Mouse (Mus musculus) E14TG2a.4 (cell line): Measurements from ENCODE around the gene Naa50.

ENCODE experiments used
- H3K27me3 ChIP-seq: 2 replicates; pipeline ENCODE4 v1.6.1; 2014; ENCODE audit warnings: low read length, control low read depth; ENCODE audit not compliant: insufficient read depth
- H3K36me3 ChIP-seq: 2 replicates; pipeline ENCODE4 v1.6.1; 2014; ENCODE audit warnings: low read length, control low read depth; ENCODE audit not compliant: insufficient read depth
- H3K4me1 ChIP-seq: replicated peaks from 2 replicates; pipeline ENCODE4 v1.6.1; 2014; ENCODE audit warnings: low read depth, low read length, control low read depth
- H3K4me3 ChIP-seq: replicated peaks from 2 replicates; pipeline ENCODE4 v1.5.1; 2014; ENCODE audit warnings: mild to moderate bottlenecking, low read length
- H3K9me3 ChIP-seq: 2 replicates; pipeline ENCODE4 v1.6.1; 2014; ENCODE audit warnings: low read length, control low read depth
- CTCF ChIP-seq: conservative IDR thresholded peaks from 2 replicates; pipeline ENCODE4 v1.5.1; 2014; ENCODE audit warnings: low read length
- NANOG ChIP-seq: IDR thresholded peaks from 2 replicates; pipeline ENCODE4 v1.6.1; 2014; ENCODE audit warnings: borderline replicate concordance, low read length, mixed read lengths
- POU5F1 ChIP-seq: IDR thresholded peaks from 2 replicates; pipeline ENCODE4 v1.6.1; 2014; ENCODE audit warnings: low read length, borderline replicate concordance

Gene Naa50

DNA sequence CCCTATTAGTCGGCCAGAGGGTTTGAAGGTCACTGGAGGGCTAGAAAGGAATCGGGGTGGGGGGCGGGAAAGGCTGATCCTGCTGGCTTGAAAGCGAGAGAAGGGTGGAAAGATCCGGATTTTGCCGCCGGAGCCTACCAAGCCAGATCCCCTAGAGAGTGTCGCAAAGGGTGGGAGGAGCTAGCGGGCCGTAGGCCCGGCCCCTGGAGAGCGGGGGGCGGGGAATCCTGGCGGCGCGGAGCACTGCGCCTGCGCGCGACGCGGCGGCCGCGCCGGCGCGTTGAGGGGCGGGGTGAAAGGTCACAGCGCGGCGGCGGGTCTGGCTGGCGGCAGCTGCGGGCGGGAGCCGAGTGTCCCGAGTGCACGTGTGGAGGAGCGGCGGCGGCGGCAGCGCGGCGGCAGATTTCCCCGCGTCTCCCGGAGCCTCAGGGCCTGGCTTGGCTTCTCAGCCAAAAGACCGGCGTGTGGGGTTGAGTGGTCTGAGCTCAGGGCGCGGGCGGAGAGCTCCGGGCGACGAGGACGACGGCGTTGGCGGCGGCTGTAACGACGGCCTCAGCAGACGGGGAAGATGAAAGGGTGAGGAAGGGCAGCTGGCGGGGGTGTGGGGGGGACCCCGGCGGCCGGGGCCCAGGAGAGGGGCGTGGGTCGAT is at the start of gene Naa50, which contains the start of gene Atp6v1a:
TSS of gene Naa50 (plus strand) at position 295 of the 650 bp plus-strand sequence.
TSS of gene Atp6v1a (minus strand) at position 170 of the 650 bp plus-strand sequence.
- no peaks in the 10 kb centered on the region for H3K9me3 ChIP-seq
- H3K4me1 ChIP-seq, result peaks cover 44% of the 10 kb centered on the region
- TF ChIP-seq CTCF (no peak), POU5F1 (no peak)
- no peaks in the 10 kb centered on the region for H3K27me3 ChIP-seq
- H3K36me3 ChIP-seq, result peaks cover 14% of the 10 kb centered on the region; the same call in 1 of the 2 replicates
- peak within 1 kb of the TSS; percentile 99 for H3K4me3 ChIP-seq

DNA sequence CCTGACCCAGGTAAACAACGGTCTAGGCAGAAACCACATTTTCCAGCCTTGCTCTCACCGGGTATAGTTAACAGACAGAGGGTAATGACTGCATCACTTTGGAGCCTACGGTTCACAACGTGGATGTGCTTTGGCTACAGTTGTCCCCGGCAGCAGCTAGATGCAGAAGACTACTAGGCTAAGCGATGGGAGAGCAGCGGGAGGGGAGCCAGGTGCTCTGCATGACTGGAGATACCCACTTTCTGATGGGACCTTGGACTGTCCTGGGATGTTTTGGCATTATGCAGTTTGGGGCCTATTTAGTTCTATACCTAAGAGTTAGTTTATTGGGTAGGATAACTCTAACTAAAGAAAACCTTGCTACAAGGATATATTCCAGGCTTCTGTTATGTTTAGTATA is 40.3 kb upstream of the Naa50 start:
- H3K4me1 ChIP-seq, result 0 out of 2 replicates have a peak, but pooled peaks cover 9% of the 10 kb centered on the region
- TF ChIP-seq POU5F1 (no peak), CTCF (no peak), NANOG (no peak)
- H3K9me3 ChIP-seq, result no peaks in the 10 kb centered on the region
- H3K4me3 ChIP-seq, result no peak overlapping the region
- peaks cover 87% of the 10 kb centered on the region for H3K36me3 ChIP-seq
- H3K27me3 ChIP-seq, result no peaks in the 10 kb centered on the region

DNA sequence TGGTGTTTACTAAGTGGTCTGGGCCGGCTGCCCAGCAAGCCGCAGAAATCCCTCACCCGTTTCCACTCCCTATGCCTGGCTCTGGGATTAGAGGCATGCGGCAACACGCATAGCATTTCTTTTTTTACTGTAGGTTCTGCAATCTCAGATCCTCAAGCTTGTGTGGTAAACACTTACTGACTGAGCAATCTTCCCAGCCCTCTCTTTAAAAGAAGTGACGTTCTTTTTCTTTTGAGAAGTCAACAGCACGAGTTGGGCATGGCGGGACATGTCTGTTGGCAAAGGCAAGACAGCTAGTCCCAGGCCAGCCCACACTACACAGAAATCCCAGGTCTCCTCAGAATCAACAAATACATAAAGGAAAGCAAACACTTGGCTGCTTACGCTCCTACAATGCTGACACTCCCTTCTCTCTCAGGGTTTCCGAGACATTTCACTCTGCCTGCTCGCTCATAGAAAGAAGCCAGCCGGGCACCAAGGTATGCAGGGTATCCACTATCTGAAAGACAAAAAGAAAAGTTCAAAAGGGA is 38.4 kb upstream of the Naa50 start:
- H3K4me3 ChIP-seq, result no peak overlapping the region
- TF ChIP-seq CTCF (no peak), NANOG (no peak), POU5F1 (no peak)
- H3K9me3 ChIP-seq, result no peaks in the 10 kb centered on the region
- H3K4me1 ChIP-seq, result 0 out of 2 replicates have a peak, but pooled peaks cover 9% of the 10 kb centered on the region
- peaks cover 81% of the 10 kb centered on the region for H3K36me3 ChIP-seq
- H3K27me3 ChIP-seq, result no peaks in the 10 kb centered on the region

DNA sequence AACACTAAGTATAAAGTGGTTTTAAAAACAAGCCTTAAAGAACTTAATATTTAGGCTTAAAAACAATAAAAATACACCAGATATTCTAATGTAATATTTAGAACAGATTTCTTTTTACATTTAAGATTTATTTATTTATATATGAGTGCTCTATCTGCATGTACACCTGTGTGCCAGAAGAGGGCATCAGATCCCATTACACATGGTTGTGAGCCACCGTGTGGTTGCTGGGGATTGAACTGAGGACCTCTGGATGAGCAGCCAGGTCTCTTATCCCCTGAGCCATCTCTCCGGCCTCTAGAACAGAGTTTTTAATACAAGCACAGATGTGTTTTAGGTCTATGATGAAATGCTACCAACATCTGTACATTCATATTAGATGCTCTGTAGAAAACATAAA is 36.7 kb upstream of the Naa50 start:
- Histone ChIP-seq H3K27me3 (no peaks in the 10 kb centered on the region), H3K4me1 (0 out of 2 replicates have a peak, but pooled peaks cover 9% of the 10 kb centered on the region), H3K9me3 (no peaks in the 10 kb centered on the region), H3K36me3 (peaks cover 82% of the 10 kb centered on the region), H3K4me3 (no peak overlapping the region)
- TF ChIP-seq CTCF (peak; percentile 38), NANOG (no peak), POU5F1 (no peak)

DNA sequence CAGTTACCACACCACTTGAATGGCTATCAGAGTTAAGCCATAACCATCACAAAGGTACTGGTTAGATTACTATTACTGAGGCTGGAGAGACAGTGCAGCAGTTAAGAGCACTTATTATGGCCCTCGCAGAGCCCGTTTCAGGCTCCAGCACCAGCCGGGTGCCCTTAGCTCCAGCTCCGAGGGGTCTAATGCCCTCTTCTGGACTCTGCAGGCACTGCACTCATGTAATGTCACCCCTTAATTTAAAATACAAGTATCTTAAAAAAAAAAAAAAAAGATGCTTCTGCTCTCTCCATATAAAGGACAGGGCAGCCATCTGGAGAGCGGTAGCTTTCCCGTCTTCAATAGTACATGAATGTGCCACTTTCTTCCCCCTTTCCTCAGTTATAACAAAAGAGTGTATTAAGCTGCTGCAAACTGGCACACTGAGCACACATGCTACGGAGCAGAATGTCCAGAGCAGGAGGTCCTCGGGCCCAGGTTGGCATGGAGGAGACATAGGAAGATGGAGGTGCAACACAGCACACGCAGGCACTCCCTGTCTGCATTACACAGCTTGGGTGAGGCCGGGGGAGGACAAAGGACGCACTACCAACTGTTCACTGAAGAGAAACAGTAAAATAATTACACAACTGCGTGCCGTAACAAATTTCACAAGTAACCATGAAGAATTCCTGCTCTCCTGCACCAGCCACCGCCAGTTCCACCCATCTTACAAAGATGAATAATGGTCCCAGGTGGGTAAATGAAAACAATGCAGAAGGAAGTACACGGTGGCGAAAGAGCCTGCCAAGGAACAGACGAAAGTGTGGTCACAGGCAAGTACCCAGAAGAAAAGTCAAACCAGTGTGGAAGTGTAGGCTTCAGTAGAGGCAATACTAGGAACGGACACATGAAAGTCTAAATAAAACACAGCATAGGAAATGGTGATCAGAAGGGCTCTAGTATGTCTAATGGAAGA is 35.5 kb upstream of the Naa50 start:
- Histone ChIP-seq H3K36me3 (peaks cover 82% of the 10 kb centered on the region), H3K27me3 (no peaks in the 10 kb centered on the region), H3K4me1 (0 out of 2 replicates have a peak, but pooled peaks cover 9% of the 10 kb centered on the region), H3K9me3 (no peaks in the 10 kb centered on the region), H3K4me3 (no peak overlapping the region)
- peak; percentile 63 for TF ChIP-seq CTCF
- no peak for TF ChIP-seq NANOG
- TF ChIP-seq POU5F1, result no peak

DNA sequence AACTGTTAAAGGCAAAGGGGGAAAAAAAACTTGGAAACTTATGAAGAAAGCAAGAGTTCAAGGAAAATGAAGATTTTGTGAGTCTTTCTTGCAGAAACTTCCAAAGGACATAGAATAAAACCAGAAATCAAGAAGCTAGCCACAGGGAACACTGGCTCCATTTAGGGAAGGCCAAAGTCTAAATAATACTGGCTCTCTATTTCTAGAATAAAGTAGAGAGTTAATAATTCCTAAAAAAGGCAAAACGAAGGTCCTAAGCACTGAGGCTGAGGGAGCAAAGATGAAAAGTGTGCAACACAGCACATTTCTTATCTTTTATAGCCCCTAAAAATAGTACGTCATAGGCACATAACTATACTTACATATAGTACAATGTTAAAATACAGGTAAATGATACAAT is 34.4 kb upstream of the Naa50 start:
- H3K27me3 ChIP-seq, result no peaks in the 10 kb centered on the region
- no peak overlapping the region for H3K4me3 ChIP-seq
- H3K36me3 ChIP-seq, result peaks cover 82% of the 10 kb centered on the region
- no peak for TF ChIP-seq POU5F1
- no peak for TF ChIP-seq NANOG
- no peak for TF ChIP-seq CTCF
- 0 out of 2 replicates have a peak, but pooled peaks cover 9% of the 10 kb centered on the region for H3K4me1 ChIP-seq
- no peaks in the 10 kb centered on the region for H3K9me3 ChIP-seq

DNA sequence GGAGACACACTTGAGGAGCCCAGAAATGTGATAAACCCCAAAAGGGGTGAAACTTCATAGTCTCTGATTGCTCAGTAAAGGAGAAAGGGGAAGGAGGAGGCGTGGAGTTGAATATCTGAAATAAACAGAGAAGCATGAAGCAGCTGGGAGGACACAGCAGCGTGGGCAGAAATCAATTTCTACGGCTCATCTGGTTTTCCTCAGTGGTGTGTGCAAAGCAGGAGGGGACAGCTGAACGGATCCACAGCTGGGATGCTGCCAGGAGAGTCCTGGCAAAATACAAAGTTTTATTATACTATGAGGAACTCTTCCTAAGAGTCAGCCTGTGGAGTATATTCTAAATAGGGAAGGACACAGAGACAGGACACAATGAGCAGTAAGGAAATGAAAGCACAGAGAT is 30.6 kb upstream of the Naa50 start:
- TF ChIP-seq CTCF, result no peak
- TF ChIP-seq POU5F1, result no peak
- no peaks in the 10 kb centered on the region for H3K9me3 ChIP-seq
- H3K36me3 ChIP-seq, result peaks cover 80% of the 10 kb centered on the region
- no peaks in the 10 kb centered on the region for H3K4me1 ChIP-seq
- H3K4me3 ChIP-seq, result no peak overlapping the region
- no peaks in the 10 kb centered on the region for H3K27me3 ChIP-seq
